Mouse (Mus musculus) gonadal fat pad, adult 2 months (tissue): Measurements from ENCODE around the gene Nlk. TPM values are rescaled to one million over a fixed set of nuclear protein-coding genes. Genes with fewer than 3 reads are reported as not detected.
"Not testable (repeated sequence)": the region's sequence is repeated elsewhere in the genome, so short reads cannot be mapped to it uniquely, and the experiment has no call there.

Experiments used
- DNase-seq: peaks from one replicate; pipeline ENCODE4 v3.0.0-alpha.2; 2012; ENCODE audit warnings: low read depth
- polyA plus RNA-seq: library from polyadenylated mRNA; depleted of rRNA; stranded (reverse); fragments of >200 nt; gene quantifications from 2 replicates; pipeline ENCODE4 v1.2.3, GENCODE M21; 2012

Nlk gene
- polyA plus RNA-seq, 1 experiment, result 18.5 TPM

DNA sequence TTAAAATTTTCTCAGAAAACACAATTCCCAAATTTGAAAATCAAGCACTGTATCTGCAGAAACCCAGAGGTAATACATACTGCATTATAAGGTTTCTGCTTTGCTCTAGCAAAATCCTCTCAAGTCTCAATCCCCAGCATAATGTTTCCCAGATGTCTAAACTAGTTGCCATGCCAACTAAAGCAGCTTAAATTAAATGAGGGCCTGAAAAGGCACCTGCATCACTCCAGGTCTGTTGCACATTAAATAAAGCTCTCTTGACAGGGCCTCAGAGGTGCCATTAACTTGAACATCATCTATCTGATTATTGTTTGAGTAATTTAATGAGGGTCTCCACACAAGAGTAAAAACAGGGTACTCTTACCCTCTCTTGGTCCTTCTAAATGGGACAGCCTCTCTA lies 100.4 kb downstream of the Nlk start:
- DNase-seq, result no peak

GRCm38 (mm10) chr11:78595773-78596172 lies 101.4 kb downstream of the Nlk start:
- no peak for DNase-seq

DNA sequence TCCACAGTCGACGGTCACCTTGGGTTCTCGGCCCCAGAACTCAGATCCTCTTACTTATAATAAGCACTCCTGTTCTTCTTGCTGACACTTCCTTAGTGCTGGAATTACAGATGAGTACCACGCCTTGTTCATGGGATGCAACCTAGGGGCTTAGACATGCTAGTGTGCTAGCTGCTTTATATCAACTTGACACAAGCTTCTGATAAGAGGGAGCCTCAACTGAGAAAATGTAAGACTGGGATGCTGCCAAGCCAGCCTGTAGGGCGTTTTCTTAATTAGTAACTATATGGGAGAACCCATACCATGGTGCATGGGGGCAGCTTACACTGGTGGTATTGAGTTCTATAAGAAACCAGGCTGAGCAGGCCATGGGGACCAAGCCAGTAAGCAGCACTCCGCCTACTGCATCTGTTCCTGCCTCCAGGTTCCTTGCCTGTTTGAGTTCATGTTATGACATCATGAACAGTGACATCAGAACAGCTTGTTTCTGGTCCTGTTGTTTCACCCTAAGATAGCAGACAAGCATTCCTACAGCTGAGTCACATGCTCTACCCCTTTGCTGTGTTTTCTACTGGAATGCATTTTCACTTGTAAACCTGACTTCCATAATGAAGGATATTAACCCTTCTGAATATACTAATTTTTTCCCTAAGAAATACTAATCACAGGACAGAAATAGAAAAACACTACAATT lies 102.8 kb downstream of the Nlk start:
- DNase-seq, result no peak

DNA sequence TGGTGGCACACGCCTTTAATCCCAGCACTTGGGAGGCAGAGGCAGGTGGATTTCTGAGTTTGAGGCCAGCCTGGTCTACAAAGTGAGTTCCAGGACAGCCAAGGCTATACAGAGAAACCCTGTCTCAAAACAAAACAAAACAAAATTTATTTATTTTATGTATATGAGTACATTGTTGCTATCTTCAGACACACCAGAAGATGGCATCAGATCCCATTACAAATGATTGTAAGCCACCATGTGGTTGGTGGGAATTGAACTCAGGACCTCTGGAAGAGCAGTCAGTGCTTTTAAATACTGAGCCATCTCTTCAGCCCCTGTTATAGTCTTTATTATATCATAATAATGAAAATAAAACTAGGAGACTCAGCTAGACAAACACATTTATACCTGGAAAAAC lies 109.5 kb downstream of the Nlk start:
- DNase-seq, result not testable (repeated sequence)

DNA sequence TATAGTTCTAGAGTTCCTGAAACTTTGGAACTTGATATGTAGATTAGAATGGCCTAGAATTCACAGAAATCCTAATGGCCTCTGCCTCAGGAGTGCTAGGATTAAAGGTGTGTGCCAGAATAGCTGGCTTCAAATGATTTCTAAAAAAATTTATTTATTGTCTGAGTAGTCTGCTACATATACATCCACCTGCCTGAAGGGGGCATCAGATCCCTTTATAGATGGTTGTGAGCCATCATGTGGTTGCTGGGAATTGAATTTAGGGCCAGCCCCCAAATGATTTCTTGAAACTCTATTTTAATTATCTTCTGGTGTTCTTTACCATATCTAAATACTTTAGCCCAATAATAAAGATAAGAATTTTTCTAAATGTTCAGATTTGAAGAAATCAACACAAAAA lies 111.1 kb downstream of the Nlk start:
- no peak for DNase-seq

DNA sequence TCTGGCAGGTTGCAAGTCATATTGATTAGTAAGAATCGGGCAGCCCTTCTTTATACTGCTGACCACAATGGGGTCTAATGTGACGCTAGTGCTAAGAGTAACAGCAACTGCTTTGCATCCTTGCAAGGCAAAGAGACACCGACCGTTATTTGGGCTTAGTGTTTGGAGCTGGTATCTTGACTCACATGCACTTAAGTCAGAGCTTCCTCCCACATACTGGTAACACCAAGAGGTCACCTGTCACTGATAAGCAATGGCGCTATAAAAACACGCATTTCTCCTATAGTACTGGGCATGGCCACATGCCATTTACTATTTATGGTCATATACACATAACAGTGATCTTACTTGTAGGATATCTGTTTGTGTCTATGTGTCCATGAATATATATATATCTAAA lies 114.3 kb downstream of the Nlk start:
- no peak for DNase-seq

DNA sequence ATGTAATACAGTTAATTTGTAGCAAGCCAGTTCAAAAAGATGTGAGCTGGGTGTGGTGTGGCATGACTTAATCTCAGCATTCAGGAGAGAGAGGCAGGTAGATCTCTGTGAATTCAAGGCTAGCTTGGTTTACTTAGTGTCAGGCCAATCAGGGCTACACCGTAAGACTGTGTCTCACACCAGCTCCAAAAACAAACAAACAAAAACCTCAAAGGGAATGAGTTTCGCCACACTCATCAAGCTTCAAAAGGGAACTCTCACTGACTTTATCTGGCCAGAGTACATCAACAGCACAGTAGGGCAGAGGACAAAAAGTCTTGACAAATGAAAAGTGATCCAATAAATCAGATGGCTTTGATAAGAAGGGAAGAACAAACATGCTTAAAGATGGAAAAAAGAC lies 122.2 kb downstream of the Nlk start:
- no peak for DNase-seq

DNA sequence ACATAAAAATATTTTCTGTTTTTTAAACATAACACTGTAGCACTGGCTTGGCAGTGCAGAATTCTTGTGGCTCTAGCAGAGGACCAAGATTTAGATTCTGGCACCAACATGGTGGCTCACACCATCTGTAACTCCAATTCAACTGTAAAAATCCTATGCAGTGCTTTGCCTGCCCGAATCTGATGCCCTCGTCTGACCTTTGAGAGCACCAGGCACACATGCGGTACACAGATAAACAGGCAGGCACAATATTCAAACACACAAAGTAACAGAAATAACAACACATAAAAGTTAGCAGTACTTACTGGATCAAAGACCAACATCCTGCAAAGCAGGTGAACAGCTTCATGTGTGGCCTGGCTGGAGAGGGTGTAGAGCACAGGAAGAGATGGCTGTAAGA lies 122.6 kb downstream of the Nlk start:
- no peak for DNase-seq

- DNase-seq, result not testable (repeated sequence)
Measured at GRCm38 (mm10) chr11:78574031-78574430, 123.1 kb downstream of the Nlk start.

DNA sequence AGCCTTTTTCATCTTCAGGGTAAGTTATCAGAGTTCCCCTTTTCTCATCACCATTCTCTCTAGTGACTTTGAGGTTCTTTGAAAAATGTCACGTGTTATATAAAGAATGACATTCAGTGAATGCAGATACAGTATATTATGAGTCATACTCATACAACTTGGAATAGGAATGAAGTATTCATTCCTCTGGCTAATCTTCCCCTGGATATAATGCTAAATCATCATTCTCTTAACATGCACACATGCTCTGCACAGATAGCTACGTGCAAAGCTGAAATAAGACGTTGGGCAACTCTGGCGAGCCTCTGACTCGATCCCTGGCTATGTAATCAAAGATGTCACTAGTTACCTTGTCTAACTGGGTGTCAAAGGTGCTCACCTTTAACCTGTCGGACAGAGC lies 125.3 kb downstream of the Nlk start:
- DNase-seq, result no peak

DNA sequence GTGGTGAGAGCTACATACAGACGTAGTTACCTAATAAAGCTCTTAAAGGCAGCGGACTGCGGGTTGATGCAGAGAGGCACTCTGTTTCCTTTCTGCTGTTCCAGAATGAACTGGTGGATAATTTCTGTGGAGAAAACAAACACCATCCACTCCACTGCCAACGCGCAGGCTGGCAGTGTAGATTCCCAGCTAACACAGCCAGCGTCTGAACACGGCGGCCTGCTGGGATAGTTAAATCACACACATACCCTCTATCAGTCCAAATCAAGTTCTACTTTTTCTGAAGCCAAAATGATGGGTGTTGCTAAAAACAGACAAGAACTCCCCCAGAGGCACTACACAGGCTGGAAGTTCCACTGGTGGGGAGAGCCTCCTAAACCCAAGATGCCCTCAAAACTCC lies 125.7 kb downstream of the Nlk start:
- DNase-seq, result no peak

- DNase-seq, result no peak
Measured at GRCm38 (mm10) chr11:78569806-78570205, 127.4 kb downstream of the Nlk start.

GRCm38 (mm10) chr11:78568827-78569226 lies 128.3 kb downstream of the Nlk start:
- DNase-seq, result no peak

- no peak for DNase-seq
Measured at GRCm38 (mm10) chr11:78567614-78568013, 129.6 kb downstream of the Nlk start.

DNA sequence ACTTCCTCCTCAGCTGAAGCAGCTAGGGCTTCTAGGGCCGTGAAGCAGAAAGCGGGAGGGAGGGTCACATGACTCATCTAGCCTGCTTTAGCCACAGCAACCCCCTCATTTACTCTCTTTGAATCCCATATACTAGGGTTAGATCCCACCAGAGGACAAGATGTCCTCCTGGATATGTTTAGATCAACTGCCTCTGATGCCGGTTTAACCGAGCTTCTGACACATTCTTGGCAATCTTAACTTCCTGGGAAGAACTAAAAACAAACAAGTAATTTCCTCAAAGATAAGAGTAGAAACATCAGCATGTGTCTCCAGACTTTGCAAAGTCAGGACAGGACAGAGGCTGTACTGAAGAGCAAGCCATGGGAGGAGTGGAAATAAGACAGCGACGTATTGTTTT lies 130.4 kb downstream of the Nlk start:
- DNase-seq, result no peak

DNA sequence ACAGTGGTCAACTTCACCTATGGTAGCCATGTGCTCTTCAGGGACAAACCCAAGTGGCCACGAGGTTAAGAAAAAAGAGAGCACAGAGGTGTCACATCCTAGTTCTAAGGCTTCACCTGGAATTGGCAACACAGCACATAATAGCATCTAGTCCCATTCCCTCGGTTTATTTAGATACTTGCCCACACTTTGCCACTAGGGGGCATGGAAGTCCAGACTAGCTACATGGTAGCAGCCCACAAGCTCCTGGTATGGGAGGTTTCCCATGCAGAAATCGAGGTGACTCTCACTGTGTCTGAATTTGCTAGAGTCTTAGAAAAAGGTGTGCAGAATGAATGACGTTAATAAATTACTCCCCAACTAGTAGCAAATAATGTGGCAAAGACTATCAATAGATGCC lies 136.7 kb downstream of the Nlk start:
- DNase-seq, result no peak

GRCm38 (mm10) chr11:78557241-78557640 lies 139.9 kb downstream of the Nlk start:
- DNase-seq, result no peak

DNA sequence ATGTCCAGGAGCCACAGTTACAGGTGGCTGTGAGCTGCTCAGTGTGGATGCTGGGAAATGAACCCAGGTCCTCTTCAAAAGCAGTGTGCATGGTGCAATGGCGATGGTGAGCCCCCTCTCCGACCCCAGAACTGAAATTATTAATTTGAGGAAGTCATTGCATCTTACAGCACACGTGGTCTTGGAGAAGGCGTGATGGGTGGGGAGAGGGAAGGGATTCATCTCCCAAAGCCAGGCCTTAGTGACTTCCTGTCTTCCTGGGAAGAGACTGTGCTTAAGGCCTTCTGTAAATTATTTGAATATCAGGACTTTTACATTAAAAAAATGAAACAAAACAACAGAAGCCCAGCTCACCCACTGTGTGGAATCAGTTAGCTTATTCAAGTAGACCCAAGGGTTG lies 141.1 kb downstream of the Nlk start:
- DNase-seq, result no peak

GRCm38 (mm10) chr11:78555623-78556022 lies 141.6 kb downstream of the Nlk start:
- no peak for DNase-seq

GRCm38 (mm10) chr11:78551059-78551398 lies 146.1 kb downstream of the Nlk start:
- DNase-seq, result no peak

DNA sequence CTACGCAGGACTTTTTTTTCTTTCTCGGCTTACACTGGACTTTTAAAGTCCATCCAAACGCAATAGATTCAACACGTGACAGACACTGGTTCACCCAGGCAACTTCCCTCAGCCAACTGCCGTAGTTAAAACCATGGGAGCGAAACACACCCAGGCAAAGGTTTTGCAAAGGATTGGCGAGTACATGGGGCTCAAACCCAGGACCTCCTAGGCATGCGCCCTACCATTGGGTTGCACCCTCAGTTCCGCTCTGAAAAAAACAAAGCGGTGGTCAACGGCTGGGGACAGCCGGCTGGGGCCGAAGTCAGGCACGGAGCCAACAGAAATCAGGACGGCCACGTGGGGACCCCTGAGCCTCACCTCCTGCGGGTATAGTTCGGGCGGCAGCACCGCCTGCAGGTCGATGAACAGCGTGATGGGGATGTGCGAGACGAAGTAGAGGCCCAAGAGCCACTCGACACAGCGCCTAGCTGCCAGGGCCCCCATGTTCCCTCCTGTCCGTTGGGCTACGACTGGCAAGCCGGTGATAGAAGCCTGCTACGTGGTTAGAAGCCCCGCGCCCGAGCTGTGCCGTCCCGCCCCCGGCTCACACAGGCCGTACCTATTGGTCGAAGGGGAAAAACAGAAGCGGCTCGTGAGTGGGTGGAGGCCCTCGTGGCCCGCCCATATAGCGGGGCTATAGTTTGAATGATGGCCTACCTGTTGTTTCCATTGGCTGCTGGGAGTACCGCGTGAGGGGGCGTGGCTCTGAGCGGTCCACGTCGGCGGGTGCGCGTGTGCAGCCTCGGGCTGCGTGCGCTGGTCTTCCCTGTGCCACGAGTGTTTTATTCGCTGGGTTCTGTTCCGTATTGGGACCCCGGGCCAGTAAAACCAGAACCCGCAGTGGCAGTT lies 146.8 kb downstream of the Nlk start, which contains the start of gene Tmem97:
TSS of gene Tmem97 (minus strand) at position 610 of the 891 bp plus-strand sequence.
- no peak for DNase-seq

GRCm38 (mm10) chr11:78549491-78549987 lies 147.6 kb downstream of the Nlk start:
- no peak for DNase-seq
